Mouse (Mus musculus) lung, postnatal 0 days (tissue): ENCODE measurements at regions not wholly inside any gene's neighbourhood (a gene's known extent, or its start where the extent isn't known, plus 50 kb on each side); places are given as distances from the start of the nearest gene placed in this dataset.

Source experiments
- ATAC-seq: fragments of 200-750 bp; cut with Nextera tagmentation; 2 replicates; pipeline ENCODE4 v1.8.0; 2017; ENCODE audit warnings: moderate library complexity
- DNase-seq: peaks from one replicate; pipeline ENCODE4 v3.0.0-alpha.2; 2016; ENCODE audit warnings: low spot score
- H3K27ac ChIP-seq: fragments of 300-500 bp; sonication (generic); 2 replicates; pipeline ENCODE4 v1.5.1; 2014; ENCODE audit warnings: antibody characterized with exemption, mild to moderate bottlenecking, low read length, mixed read lengths
- H3K27me3 ChIP-seq: fragments of 300-500 bp; sonication (generic); replicated peaks from 2 replicates; pipeline ENCODE4 v1.6.1; 2014; ENCODE audit warnings: low read length, mixed read lengths; ENCODE audit not compliant: insufficient read depth
- H3K36me3 ChIP-seq: fragments of 300-500 bp; sonication (generic); 2 replicates; pipeline ENCODE4 v1.6.1; 2014; ENCODE audit warnings: low read length, mixed read lengths; ENCODE audit not compliant: insufficient read depth
- H3K4me1 ChIP-seq: fragments of 300-500 bp; sonication (generic); 2 replicates; pipeline ENCODE4 v1.6.1; 2014; ENCODE audit warnings: antibody characterized with exemption, low read depth, low read length, mixed read lengths; ENCODE audit not compliant: insufficient read depth
- H3K4me2 ChIP-seq: fragments of 300-500 bp; sonication (generic); replicated peaks from 2 replicates; pipeline ENCODE4 v1.6.1; 2014; ENCODE audit warnings: low read depth, mild to moderate bottlenecking, low read length, moderate library complexity, mixed read lengths
- H3K4me3 ChIP-seq: fragments of 300-500 bp; sonication (generic); 2 replicates; pipeline ENCODE4 v1.5.1; 2014; ENCODE audit warnings: low read depth, low read length
- H3K9ac ChIP-seq: fragments of 300-500 bp; sonication (generic); replicated peaks from 2 replicates; pipeline ENCODE4 v1.6.1; 2014; ENCODE audit warnings: low read depth, mild to moderate bottlenecking
- H3K9me3 ChIP-seq: fragments of 300-500 bp; sonication (generic); 2 replicates; pipeline ENCODE4 v1.6.1; 2016; ENCODE audit warnings: low read length, mixed read lengths
- CTCF ChIP-seq: IDR thresholded peaks from 2 replicates; pipeline ENCODE4 v1.5.1; 2016; ENCODE audit warnings: antibody characterized with exemption, mild to moderate bottlenecking
- EP300 ChIP-seq: IDR thresholded peaks from 2 replicates; pipeline ENCODE4 v1.6.1; 2016; ENCODE audit warnings: antibody characterized with exemption, mild to moderate bottlenecking, control low read depth
- WGBS: fragments of 180-500 bp; shearing (Covaris S2); extraction: QIAGEN DNeasy Blood & Tissue Kit; methylation state at CpG from one replicate; pipeline ENCODE4 v1.1.7; 2014; 5-methylcytosine and 5-hydroxymethylcytosine counted together

DNA sequence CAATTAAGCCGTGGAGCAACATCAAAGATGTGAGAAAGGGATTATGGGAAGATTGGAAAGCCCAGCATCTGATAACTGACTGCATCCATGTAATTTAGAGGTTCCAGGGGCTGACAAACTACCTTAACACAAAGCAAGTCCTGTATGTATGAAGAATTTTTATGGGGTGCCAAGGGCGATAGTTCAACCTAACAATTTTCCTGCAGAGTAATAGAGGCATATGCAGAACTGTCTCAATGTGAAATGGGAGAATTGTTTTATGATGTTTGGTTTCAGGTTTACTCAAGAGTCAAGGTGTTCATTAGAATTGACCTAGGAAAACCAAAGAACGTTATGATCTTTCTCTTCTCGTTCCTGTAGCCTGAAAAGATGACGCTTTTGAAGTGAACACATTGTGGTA, 184.1 kb downstream of the Ptprc start:
- no peak overlapping the region for H3K4me3 ChIP-seq
- no peaks in the 10 kb centered on the region for H3K4me1 ChIP-seq
- TF ChIP-seq CTCF: no peak
- TF ChIP-seq EP300: no peak
- H3K9me3 ChIP-seq: no peaks in the 10 kb centered on the region
- H3K4me2 ChIP-seq: no peak overlapping the region
- ATAC-seq (no peak), DNase-seq (no peak)
- H3K27me3 ChIP-seq: no peaks in the 10 kb centered on the region
- no peaks in the 10 kb centered on the region for H3K36me3 ChIP-seq
- WGBS: 85% methylated on average over 5 of the region's 5 CpGs
- H3K9ac ChIP-seq: no peak overlapping the region
- no peak overlapping the region for H3K27ac ChIP-seq

DNA sequence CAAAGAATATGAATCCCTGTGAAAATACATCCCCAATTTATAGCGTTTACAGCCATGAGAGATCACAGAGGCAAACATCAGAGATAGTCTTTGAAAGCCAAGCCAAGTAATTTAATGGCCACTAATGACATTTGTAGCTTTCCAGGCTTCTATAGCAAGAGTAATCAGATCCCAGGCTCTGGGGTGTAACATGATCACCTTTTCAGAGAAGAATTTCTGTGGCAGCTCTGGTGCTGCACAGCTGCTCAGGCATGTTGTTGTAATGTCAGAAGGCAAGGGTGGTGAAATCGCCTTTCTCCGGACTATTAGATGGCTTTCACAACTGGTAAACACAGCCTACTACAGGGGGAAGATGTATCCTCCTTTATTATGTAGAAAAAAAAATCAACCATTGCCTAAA, 202.1 kb downstream of the Ptprc start:
- no peak overlapping the region for H3K9ac ChIP-seq
- no peaks in the 10 kb centered on the region for H3K27me3 ChIP-seq
- ATAC-seq (no peak), DNase-seq (no peak)
- TF ChIP-seq EP300 (no peak), CTCF (no peak)
- no peak overlapping the region for H3K27ac ChIP-seq
- H3K4me1 ChIP-seq: no peaks in the 10 kb centered on the region
- H3K36me3 ChIP-seq: no peaks in the 10 kb centered on the region
- no peaks in the 10 kb centered on the region for H3K9me3 ChIP-seq
- no peak overlapping the region for H3K4me2 ChIP-seq
- no peak overlapping the region for H3K4me3 ChIP-seq
- WGBS: 55% methylated on average over 3 of the region's 3 CpGs

GRCm38 (mm10) chr1:137972620-137973350, 202.7 kb downstream of the Ptprc start:
- 69% methylated on average over 6 of the region's 6 CpGs for WGBS
- DNase-seq (no peak), ATAC-seq (no peak)
- Histone ChIP-seq H3K4me2 (no peak overlapping the region), H3K27ac (no peak overlapping the region), H3K4me3 (no peak overlapping the region), H3K9me3 (no peaks in the 10 kb centered on the region), H3K36me3 (no peaks in the 10 kb centered on the region), H3K27me3 (no peaks in the 10 kb centered on the region), H3K4me1 (no peaks in the 10 kb centered on the region), H3K9ac (no peak overlapping the region)
- no peak for TF ChIP-seq EP300
- no peak for TF ChIP-seq CTCF

DNA sequence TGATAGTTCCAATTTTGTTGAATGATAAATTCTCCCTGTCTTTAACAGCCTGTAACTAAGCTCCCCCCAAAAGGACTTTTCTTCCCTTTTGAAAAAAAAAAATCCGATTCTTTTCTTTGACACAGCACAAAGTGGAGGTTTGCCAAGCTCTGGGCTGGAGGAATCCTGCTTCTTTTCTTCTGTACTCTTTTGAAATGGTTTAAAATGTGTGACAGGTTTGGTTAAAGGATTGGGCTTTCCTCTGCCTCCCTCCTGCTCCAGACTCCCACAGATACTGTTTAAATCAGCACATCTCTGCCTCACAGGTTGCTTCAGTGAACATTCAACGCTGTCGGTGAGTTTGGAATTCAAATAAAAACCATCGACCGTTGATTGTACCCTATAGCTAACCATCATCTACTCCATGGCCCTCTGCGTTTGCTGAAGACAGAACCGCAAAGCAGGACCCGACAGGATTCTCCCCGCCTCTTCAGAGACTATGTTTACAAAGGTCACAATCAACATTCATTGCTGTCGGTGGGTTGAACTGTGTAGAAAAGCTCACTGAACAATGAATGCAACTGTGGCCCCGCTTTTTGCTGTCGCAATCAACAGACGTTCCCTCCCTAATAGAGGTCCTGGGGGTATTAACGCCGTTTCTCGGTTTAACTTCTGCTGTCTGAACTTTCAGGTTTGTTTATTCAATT, 209.2 kb downstream of the Ptprc start:
- Histone ChIP-seq H3K4me2 (no peak overlapping the region), H3K4me3 (no peak overlapping the region), H3K36me3 (peaks cover 8% of the 10 kb centered on the region; the same call in 1 of the 2 replicates), H3K27me3 (no peaks in the 10 kb centered on the region), H3K27ac (no peak overlapping the region), H3K4me1 (no peaks in the 10 kb centered on the region), H3K9ac (no peak overlapping the region), H3K9me3 (no peaks in the 10 kb centered on the region)
- TF ChIP-seq EP300: no peak
- TF ChIP-seq CTCF: no peak
- DNase-seq: no peak
- WGBS: 75% methylated on average over 16 of the region's 16 CpGs
- ATAC-seq: no peak

DNA sequence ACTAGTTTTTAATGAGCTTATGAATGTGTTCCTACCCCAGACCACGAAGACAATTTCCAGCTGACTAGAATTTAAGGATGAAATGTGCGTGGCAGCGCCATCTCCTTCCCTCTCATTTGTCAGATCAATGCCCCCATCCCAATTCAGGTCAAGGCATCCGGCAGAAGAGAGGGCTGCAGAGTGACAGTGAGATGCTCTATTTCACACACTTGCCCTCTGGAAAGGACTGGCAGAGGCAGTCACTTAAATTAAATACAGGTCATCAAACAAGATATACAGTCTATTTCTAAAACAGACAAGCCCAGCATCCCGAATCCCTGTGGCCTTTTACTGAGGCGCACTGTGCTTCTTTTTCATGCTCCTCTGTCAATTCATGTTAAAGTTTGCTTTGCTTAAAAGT, 211.9 kb downstream of the Ptprc start:
- 85% methylated on average over 6 of the region's 6 CpGs for WGBS
- H3K27me3 ChIP-seq: no peaks in the 10 kb centered on the region
- H3K36me3 ChIP-seq: peaks cover 8% of the 10 kb centered on the region; the same call in 1 of the 2 replicates
- H3K4me2 ChIP-seq: no peak overlapping the region
- H3K4me3 ChIP-seq: no peak overlapping the region
- TF ChIP-seq CTCF (no peak), EP300 (no peak)
- DNase-seq (no peak), ATAC-seq (no peak)
- no peaks in the 10 kb centered on the region for H3K4me1 ChIP-seq
- H3K9ac ChIP-seq: no peak overlapping the region
- no peak overlapping the region for H3K27ac ChIP-seq
- no peaks in the 10 kb centered on the region for H3K9me3 ChIP-seq

DNA sequence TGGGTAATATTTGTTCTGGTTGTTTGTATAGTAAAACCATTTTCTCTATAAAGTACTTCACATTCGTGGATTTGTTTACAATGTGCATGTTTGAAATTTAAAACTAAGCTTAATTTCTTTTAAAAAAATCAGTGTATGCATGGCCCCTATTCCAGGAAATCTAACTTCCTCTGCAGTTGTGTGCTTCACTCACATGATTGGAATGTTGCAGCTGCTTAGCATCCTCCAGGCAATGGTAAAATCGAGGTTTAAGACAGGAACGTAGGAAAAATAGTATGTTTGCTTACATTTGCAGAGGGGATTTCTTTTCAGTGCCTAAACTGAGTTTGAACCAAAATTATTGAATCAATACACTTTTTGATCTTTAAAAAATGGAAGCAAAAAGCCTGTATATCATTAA, 217.5 kb downstream of the Ptprc start:
- Histone ChIP-seq H3K4me3 (no peak overlapping the region), H3K9me3 (no peaks in the 10 kb centered on the region), H3K4me2 (no peak overlapping the region), H3K36me3 (peaks cover 4% of the 10 kb centered on the region; the same call in 1 of the 2 replicates), H3K27me3 (no peaks in the 10 kb centered on the region), H3K27ac (no peak overlapping the region), H3K4me1 (no peaks in the 10 kb centered on the region), H3K9ac (no peak overlapping the region)
- 26% methylated on average over 3 of the region's 3 CpGs for WGBS
- peak; percentile 23 for DNase-seq
- ATAC-seq: no peak
- no peak for TF ChIP-seq EP300
- TF ChIP-seq CTCF: no peak
